Mouse (Mus musculus) skeletal muscle tissue, adult 2 months (tissue): ENCODE results near the gene Ago1.
A peak's percentile ranks its signal among the peaks of the same experiment; 100 is the strongest.

ENCODE experiments used
- DNase-seq: peaks from one replicate; pipeline ENCODE4 v3.0.0-alpha.2; 2012; ENCODE audit warnings: low read depth, low spot score

The Ago1 gene

GRCm38 (mm10) chr4:126468285-126468901 is at the start of gene Ago1:
TSS of gene Ago1 (minus strand) at chr4:126468583.
- peak; percentile 95 for DNase-seq

GRCm38 (mm10) chr4:126512308-126513066 is 44.1 kb upstream of the Ago1 start:
- DNase-seq, result no peak

GRCm38 (mm10) chr4:126511013-126511412 is 42.6 kb upstream of the Ago1 start:
- no peak for DNase-seq

- DNase-seq, result no peak
Observed at GRCm38 (mm10) chr4:126509072-126509471, 40.7 kb upstream of the Ago1 start.

GRCm38 (mm10) chr4:126508110-126508899 is 39.9 kb upstream of the Ago1 start:
- DNase-seq, result no peak

GRCm38 (mm10) chr4:126502977-126503309 is 34.6 kb upstream of the Ago1 start:
- no peak for DNase-seq

GRCm38 (mm10) chr4:126502141-126502976 is 34.0 kb upstream of the Ago1 start:
- DNase-seq, result no peak

GRCm38 (mm10) chr4:126498601-126499000 is 30.2 kb upstream of the Ago1 start:
- no peak for DNase-seq

- DNase-seq, result no peak
Observed at GRCm38 (mm10) chr4:126496963-126497362, 28.6 kb upstream of the Ago1 start.

GRCm38 (mm10) chr4:126495942-126496790 is 27.8 kb upstream of the Ago1 start:
- no peak for DNase-seq

GRCm38 (mm10) chr4:126495453-126495852 is 27.1 kb upstream of the Ago1 start:
- DNase-seq, result no peak

GRCm38 (mm10) chr4:126493416-126493815 is 25.0 kb upstream of the Ago1 start:
- no peak for DNase-seq

GRCm38 (mm10) chr4:126491977-126492376 is 23.6 kb upstream of the Ago1 start:
- no peak for DNase-seq

- DNase-seq, result no peak
Observed at GRCm38 (mm10) chr4:126490726-126491125, 22.3 kb upstream of the Ago1 start.

- DNase-seq, result no peak
Observed at GRCm38 (mm10) chr4:126489811-126490210, 21.4 kb upstream of the Ago1 start.

- no peak for DNase-seq
Observed at GRCm38 (mm10) chr4:126486217-126486616, 17.8 kb upstream of the Ago1 start.

GRCm38 (mm10) chr4:126485065-126485464 is 16.7 kb upstream of the Ago1 start:
- no peak for DNase-seq

- no peak for DNase-seq
Observed at GRCm38 (mm10) chr4:126483874-126484273, 15.5 kb upstream of the Ago1 start.

- no peak for DNase-seq
Observed at GRCm38 (mm10) chr4:126482951-126483350, 14.6 kb upstream of the Ago1 start.

GRCm38 (mm10) chr4:126481461-126481860 is 13.1 kb upstream of the Ago1 start:
- DNase-seq, result no peak

GRCm38 (mm10) chr4:126480288-126480687 is 11.9 kb upstream of the Ago1 start:
- DNase-seq, result no peak
